Mouse (Mus musculus): ENCODE measurements at regions not wholly inside any gene's neighbourhood (a gene's known extent, or its start where the extent isn't known, plus 50 kb on each side); places are given as distances from the start of the nearest gene placed in this dataset.

- DNase-seq (ENCODE audit: low read depth), result peak; percentile 21
Measured at GRCm38 (mm10) chr10:36304746-36305145, 201.9 kb upstream of the Hs3st5 start.

DNA sequence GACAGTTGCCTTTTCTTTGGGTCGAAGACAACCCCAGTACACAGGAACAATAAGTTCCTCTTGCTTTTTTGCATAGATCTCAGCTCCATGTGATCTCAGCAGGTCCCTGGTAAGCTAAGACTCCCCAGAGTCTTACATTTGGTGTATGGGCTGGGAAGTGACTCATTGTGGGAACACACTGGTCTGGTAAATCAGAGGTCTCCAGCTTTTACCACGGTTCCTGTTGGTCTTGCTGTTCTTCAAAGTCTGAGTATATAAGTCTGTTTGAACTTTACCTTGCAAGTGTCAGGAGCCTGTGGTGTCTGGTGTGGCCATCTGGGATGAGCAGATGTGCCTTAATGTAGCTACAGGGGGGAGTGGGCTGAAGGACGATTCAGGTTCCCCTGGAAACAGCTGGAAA, 188.7 kb upstream of the Hs3st5 start:
- DNase-seq (ENCODE audit: low read depth), result peak; percentile 99
